Mouse (Mus musculus) spleen, embryonic (tissue): ENCODE data around the gene Zfp146.
"Not testable (repeated sequence)": the region's sequence is repeated elsewhere in the genome, so short reads cannot be mapped to it uniquely, and the experiment has no call there.

Experiments used
- CTCF ChIA-PET: fragments of 350-600 bp; sonication (Branson Sonifier 250); formaldehyde crosslinking; loops from one replicate; lab custom pipeline; 2022; lab: Charles Lee

Zfp146 gene

GRCm38 (mm10) chr7:30143170-30143554 lies 26.4 kb downstream of the Zfp146 start:
- CTCF ChIA-PET = no interaction called here

DNA sequence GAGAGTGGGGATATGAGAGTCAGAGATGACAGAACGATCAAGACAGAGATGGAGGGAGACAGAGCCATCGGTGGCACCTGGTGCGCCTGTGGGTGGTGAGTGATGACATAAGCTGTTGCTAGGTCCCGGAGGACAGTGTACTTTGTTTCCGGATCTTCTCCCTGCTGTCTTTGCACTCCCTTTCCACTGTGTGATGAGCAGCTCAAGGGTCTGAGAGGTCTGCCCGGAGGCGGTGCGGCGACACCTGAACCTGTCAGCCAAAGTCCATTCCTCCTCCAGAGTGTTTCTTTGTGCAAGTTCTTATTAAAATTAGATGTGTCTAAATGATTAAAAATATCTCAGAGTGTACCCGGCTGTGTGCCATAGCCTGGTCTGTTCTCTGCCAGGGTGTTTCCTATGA lies 32.7 kb downstream of the Zfp146 start:
- CTCF ChIA-PET = no interaction called here

GRCm38 (mm10) chr7:30132396-30132795 lies 37.2 kb downstream of the Zfp146 start:
- CTCF ChIA-PET = no interaction called here

- CTCF ChIA-PET = no interaction called here
Observed at GRCm38 (mm10) chr7:30129900-30130299, 39.6 kb downstream of the Zfp146 start.

GRCm38 (mm10) chr7:30122188-30122530 lies 47.4 kb downstream of the Zfp146 start:
- CTCF ChIA-PET = no interaction called here

GRCm38 (mm10) chr7:30121308-30122187 lies 48.0 kb downstream of the Zfp146 start, which contains the start of gene Zfp382:
TSS of gene Zfp382 (plus strand) at chr7:30121942.
- CTCF ChIA-PET = no interaction called here

DNA sequence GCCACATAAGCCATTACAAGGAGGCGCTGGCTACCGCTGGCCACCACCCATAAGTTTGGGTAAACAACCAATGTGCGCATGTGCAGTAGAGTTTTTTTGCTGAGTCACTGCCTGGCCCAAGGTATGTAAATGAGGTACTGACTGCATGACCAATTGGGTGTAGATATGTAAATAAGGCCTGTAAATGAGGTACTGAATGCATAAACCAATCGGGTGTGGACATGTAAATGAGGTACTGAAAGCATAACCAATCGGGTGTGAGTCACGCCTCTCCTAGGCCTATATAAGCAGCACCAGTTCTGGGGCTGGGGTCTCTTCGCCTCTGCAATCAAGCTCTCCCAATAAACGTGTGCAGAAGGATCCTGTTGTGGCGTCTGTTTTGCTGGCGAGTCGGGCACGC lies 51.6 kb downstream of the Zfp146 start:
- CTCF ChIA-PET = not testable (repeated sequence)

DNA sequence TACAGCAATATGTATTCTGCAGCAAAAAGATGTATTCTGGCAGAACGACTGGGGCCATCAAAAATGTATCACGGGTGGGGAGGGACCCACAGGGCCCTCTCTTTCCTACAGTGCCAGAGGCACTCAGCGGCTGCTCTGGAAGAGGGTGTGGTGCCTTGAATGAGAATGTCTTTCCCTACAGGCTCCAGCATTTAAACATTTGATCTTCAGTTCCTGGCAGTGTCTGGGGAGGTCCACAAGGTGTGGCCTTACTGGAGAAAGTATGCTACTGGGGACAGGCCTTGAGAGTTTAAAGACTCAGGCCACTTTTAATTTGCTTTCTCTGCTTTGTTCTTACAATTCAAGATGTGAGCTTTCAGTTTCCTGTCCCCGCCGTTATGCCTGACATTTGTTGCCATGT lies 53.5 kb downstream of the Zfp146 start:
- CTCF ChIA-PET = no interaction called here
